Mouse (Mus musculus) layer of hippocampus, adult 2 months (tissue): ENCODE data around the gene Rae1. TPM values are rescaled to one million over a fixed set of nuclear protein-coding genes. Genes with fewer than 3 reads are reported as not detected.

Experiments
- DNase-seq, 2 experiments: peaks; one replicate each; pipeline ENCODE4 v3.0.0; 2022; ENCODE audit warnings: low spot score in 2 of 2
- H3K27ac ChIP-seq: fragments of 200-600 bp; 2 replicates; pipeline ENCODE4 v1.8.1; 2022
- H3K4me3 ChIP-seq: fragments of 200-600 bp; 2 replicates; pipeline ENCODE4 v1.8.1; 2022; ENCODE audit warnings: mild to moderate bottlenecking
- CTCF ChIP-seq: fragments of 200-600 bp; conservative IDR thresholded peaks from 2 replicates; pipeline ENCODE4 v1.8.1; 2022; ENCODE audit warnings: antibody characterized with exemption, mild to moderate bottlenecking, moderate library complexity
- total RNA-seq, 2 experiments: library from RNA; stranded (reverse); gene quantifications; 2 replicates each; pipeline ENCODE4 v1.2.3; 2021

Gene Rae1
- total RNA-seq, 2 experiments from 2014 or later: 76.7 to 90.6 TPM

DNA sequence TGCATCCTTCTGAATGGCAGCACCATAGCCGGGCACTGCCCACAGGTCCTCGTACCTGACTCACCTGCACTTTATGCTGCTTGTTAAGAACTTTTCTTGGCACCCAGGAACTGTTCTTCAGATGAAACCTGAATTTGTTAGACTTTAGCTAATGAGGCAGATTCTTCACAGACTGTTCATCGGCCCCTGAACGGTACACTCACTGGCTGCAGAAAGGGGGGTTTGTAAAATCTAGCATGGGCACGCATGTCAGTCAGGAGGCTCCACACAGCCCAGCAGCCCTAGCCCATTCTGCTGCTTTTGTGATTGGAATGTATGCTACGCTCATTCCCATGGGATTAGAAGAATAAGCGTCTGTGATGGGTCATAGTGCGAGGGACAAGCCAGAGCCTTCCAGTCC, 3.8 kb downstream of the Rae1 start:
- DNase-seq: no peak
- TF ChIP-seq CTCF: no peak
- Histone ChIP-seq H3K27ac (no peak overlapping the region), H3K4me3 (no peak overlapping the region)

GRCm38 (mm10) chr2:173010220-173010717, 10.4 kb downstream of the Rae1 start:
- DNase-seq: no peak
- H3K4me3 ChIP-seq: no peak overlapping the region
- H3K27ac ChIP-seq: no peak overlapping the region
- no peak for TF ChIP-seq CTCF

- no peak for DNase-seq
- no peak for TF ChIP-seq CTCF
- Histone ChIP-seq H3K4me3 (no peak overlapping the region), H3K27ac (no peak overlapping the region)
Measured at GRCm38 (mm10) chr2:173011440-173011839, 11.5 kb downstream of the Rae1 start.

DNA sequence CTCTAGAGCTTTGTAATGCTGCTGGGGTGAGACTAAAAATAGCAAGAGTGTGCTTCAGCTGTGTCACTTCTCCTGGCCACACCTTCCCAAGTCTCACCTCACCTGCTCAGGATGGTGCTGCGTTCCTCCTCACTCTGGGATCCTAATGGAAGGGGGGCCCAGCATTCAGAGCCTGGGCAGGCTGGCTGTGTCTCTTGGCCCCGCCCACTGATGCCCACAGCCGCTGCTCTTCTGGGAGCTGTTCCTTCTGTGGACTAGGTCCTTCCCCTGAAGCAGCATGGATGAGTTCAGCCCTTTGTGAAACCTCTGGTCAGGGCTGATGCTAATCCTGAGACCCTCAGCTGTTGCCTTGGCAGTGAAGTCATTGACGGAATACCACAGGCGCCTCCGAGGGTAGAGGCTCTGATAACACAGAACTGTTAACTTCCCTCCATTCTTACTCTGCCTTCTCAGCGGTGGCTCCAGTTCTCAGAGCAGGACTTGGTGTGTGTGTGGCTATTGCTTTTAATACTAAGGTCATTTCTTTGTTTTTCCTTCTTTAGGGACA, 14.9 kb downstream of the Rae1 start:
- TF ChIP-seq CTCF: no peak
- H3K27ac ChIP-seq: no peak overlapping the region
- no peak overlapping the region for H3K4me3 ChIP-seq
- no peak for DNase-seq

DNA sequence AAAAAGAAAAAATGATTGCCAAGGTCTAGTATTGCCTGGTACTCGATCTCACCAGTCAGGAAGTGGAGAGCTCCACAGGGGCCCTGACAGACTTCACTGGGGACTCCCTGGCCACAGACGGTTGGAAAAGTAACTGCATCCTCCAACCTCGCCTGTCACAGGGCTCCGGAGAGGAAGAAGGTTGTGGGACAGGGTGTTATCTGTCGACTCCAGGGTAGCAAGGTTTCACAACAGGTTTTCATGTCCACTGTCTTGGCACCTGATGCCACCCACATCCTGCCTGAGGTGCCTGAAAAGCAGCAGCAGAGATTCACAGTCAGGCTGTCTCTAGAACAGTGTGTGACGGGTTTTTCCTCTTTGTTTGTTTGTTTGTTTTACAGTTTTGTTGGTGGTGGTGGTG, 18.0 kb downstream of the Rae1 start:
- DNase-seq: no peak
- no peak overlapping the region for H3K27ac ChIP-seq

GRCm38 (mm10) chr2:173018618-173019017, 18.7 kb downstream of the Rae1 start:
- DNase-seq: no peak
- Histone ChIP-seq H3K4me3 (no peak overlapping the region), H3K27ac (no peak overlapping the region)
- TF ChIP-seq CTCF: 0 out of 2 replicates have a peak, but pooled peaks have one; percentile 6

More for the DNA sequence above, 18.0 kb downstream of the Rae1 start:
- H3K4me3 ChIP-seq: no peak overlapping the region
- no peak for TF ChIP-seq CTCF

- no peak for TF ChIP-seq CTCF
- H3K4me3 ChIP-seq: peak overlapping the region; percentile 49
- no peak overlapping the region for H3K27ac ChIP-seq
- no peak for DNase-seq
Measured at GRCm38 (mm10) chr2:173019322-173019721, 19.4 kb downstream of the Rae1 start.

DNA sequence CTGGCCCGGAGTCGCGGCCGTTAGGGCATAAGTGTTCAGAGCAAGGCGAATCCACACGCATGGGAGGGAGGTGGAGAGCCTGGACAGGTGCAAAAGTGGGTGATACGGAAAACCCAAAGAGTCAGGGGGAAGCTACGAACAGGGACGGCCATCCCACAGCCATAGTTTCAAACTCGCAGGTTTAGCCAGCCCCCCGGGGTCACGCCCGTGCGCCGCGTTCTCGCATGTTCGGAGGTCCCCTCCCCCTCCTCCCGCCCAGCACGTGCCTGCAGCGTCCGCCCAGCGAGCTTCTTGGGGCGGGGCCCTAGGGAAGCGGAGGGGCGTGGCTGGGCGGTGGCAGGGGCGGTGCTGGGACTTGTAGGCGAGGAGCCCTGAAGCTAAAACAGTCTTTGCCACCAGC, 19.9 kb downstream of the Rae1 start:
- no peak for TF ChIP-seq CTCF
- Histone ChIP-seq H3K4me3 (peak overlapping the region; percentile 49), H3K27ac (no peak overlapping the region)
- DNase-seq: peak; percentile 78 to 81

- TF ChIP-seq CTCF: no peak
- no peak for DNase-seq
- Histone ChIP-seq H3K4me3 (peak within 1 kb of the TSS; percentile 49), H3K27ac (no peak within 1 kb of the TSS)
Measured at GRCm38 (mm10) chr2:173020430-173020829, 20.5 kb downstream of the Rae1 start, which contains the start of gene Rbm38. Gene Rbm38 (plus strand): TSS chr2:173020498.

DNA sequence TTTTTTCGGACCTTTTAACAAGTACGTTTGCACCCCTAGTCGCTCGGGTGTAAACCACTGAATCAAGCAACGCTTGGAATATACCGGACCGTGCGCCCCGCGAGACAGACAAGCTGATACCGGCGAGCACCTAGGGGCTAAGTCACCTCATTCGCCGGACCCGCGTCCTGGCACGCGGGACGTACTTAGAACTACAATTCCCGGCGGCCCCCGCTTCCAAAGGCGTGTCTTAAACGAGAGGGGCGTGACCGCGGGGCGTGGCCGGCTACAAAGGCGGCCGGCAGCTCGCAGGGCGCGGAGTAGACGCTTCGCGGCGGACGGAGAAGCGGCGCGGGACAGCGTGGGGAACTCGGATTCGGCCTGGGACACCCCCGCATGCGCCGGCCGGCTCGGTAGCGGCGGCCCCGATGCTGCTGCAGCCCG, 21.7 kb downstream of the Rae1 start:
- TF ChIP-seq CTCF: no peak
- DNase-seq: peak; percentile 90 to 94
- Histone ChIP-seq H3K4me3 (peak overlapping the region; percentile 91), H3K27ac (peak overlapping the region; percentile 81)

- H3K4me3 ChIP-seq: peak overlapping the region; percentile 91
- no peak for DNase-seq
- no peak for TF ChIP-seq CTCF
- peak overlapping the region; percentile 81 for H3K27ac ChIP-seq
Measured at GRCm38 (mm10) chr2:173022056-173022681, 22.3 kb downstream of the Rae1 start.

- Histone ChIP-seq H3K4me3 (peak overlapping the region; percentile 91), H3K27ac (no peak overlapping the region)
Measured at GRCm38 (mm10) chr2:173022813-173023212, 22.9 kb downstream of the Rae1 start.

GRCm38 (mm10) chr2:173023371-173023851, 23.5 kb downstream of the Rae1 start:
- H3K27ac ChIP-seq: no peak overlapping the region
- DNase-seq: no peak
- no peak for TF ChIP-seq CTCF
- H3K4me3 ChIP-seq: no peak overlapping the region

More at GRCm38 (mm10) chr2:173022813-173023212, 22.9 kb downstream of the Rae1 start:
- no peak for DNase-seq
- TF ChIP-seq CTCF: no peak

DNA sequence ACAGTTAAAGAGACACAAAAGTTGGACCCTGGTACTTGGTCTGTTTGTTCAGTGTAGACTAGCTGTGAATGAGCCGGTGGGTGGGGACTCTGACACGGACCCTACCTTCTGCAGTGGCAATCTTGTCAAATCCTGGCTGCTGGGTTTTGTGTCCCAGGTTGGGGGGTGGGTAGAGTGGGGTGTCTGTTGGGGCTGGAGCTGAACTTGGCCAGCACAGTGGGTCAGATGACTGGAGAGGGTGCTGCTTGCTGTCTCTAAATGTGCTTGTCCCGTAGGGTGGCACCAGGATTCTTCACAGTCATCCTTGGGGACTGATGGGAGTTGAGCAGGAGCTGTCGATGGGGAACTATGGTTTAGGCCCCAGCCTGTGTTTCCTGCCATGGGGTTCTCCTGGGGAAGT, 24.0 kb downstream of the Rae1 start:
- DNase-seq: no peak
- TF ChIP-seq CTCF: no peak
- H3K27ac ChIP-seq: no peak overlapping the region
- H3K4me3 ChIP-seq: no peak overlapping the region
